Mouse (Mus musculus) frontal cortex, adult (tissue): Measurements from ENCODE around the gene Chtop.

Experiments
- ATAC-seq: cut with Nextera tagmentation; 2 replicates; pipeline ENCODE4 v1.9.2; 2017; ENCODE audit warnings: mild to moderate bottlenecking, moderate library complexity, mixed read lengths; ENCODE audit not compliant: low TSS enrichment

The Chtop gene

DNA sequence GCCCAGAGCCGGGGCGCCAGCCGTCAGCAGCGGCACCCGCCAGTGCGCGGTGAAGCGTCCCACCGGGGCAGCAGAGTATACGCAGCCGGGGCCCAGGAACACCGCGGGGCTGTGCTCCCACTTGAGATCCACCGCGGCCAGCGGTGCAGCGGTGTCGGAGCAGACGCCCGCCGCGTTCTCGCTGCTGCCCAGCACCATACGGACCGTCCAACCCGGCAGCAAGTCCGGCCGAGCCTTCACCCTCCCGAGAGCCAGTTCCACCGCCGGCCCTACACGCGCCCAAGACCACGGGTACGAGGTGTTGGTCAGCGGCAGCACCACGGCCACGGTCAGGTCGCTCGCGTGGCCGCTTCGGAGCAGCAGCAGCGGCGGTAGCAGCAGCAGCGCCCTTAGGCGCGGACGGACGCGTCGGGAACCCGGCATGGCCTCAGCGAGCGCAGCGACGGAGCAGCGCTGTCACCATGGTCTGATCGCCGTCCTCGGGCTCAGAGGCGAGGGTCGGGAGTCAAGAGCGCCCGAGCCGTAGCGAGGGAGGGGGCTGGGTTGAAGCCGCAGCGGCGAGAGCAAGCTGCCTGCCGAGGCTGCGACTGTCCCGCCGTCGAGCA is 44.1 kb downstream of the Chtop start:
- ATAC-seq: no peak

DNA sequence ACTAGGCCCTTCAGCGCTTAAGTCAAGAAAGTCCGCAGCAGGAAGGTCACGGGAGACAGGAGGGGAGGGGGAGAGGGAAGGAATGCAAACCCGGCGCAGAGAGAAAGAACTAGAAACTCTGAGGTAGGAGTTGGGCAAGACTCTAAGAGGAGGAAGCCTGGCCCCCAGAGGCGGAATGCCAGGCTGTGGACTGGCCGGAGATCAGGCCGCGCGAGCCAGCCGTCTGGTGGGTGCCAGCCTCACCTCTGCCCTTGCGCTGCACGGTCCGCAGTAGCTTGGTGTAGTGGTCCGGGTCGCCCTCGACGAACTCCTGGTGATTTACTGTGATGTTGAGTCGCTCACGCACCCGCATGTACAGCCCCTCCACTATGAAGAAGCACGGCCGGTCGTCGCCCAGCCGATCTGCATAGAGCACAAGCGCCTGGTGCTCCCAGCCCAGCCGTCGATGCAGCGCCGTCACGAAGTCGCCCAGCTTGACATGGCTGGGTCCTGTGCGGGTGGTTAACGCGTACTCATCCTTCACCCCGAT is 44.7 kb downstream of the Chtop start:
- no peak for ATAC-seq

DNA sequence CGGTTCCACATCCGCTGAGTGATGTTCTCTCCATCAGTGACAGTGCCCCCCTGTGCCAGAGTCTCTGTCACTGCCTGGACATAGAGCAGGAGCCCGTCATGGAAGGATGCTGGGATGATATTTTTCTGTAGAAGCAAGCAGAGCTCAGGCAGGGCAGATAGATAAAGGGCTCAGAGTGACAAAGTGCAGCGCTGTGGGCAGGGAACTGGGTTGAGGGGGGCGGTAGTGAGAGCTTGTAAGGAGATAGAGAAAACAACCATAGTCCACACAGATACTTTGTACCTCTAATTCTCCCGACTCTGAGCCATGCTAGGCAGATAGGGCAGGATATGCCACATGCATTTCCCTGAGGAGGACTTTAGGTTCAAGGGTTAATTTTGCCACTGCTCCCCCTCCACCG is 46.7 kb downstream of the Chtop start:
- no peak for ATAC-seq

DNA sequence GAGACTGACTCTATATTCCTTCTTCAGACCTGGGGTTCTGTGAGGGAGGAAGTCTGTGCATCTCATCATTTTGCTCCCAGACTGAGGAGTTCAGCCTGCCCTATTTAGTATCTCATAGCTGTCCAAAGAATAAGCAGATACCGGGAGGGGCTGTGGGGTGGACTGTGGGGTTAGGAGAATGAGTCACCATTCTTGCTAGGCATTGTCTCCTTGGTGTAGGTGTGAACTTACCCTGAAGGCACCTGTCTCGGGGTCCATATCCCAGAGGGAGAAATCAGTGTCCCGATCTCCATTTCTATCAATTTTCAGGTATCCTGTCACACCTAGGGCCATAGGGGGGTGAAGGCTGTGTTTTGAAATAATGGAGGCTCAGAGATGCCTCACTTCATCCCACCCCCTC is 47.4 kb downstream of the Chtop start:
- ATAC-seq: no peak

GRCm38 (mm10) chr3:90460315-90460714 is 49.0 kb downstream of the Chtop start:
- ATAC-seq: no peak

- ATAC-seq: no peak
These were observed 49.6 kb downstream of the Chtop start for GRCm38 (mm10) chr3:90459727-90460126.

GRCm38 (mm10) chr3:90454931-90455330 is 54.4 kb downstream of the Chtop start:
- ATAC-seq: no peak

DNA sequence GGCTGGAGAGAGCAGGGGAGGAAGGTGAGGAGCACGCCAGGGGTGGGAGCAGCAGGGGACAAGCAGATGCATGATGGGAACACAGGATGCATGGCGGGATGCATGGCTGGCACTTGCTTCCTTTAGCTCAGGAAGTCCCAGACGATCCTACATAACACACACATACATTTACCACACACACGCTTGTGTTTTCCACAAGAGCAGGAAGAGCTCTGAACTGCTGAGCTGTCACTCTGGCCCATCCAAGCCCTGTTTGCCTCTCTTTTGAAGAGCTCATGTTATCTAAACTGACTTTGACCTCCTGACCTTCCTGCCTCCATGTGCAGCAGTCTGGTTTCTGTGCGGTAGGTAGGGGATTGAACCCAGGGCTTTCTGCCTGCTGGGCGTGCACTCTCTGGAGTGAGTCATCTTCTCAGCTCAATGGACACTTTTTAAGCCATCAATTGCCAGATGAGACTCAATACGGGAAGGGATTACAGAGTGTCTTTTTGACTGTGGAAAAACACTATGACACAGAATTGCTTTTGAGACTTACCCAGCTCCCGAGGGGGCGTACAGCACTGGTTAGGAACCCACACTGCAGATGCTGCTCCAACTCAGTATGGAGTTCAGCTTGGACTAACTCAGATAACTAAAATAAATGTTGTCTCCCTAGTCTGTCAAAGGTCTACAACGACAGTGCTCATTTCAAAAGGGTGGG is 57.8 kb downstream of the Chtop start:
- ATAC-seq: peak; percentile 94

GRCm38 (mm10) chr3:90450874-90451273 is 58.4 kb downstream of the Chtop start:
- no peak for ATAC-seq
